Mouse (Mus musculus) CH12.LX (cell line): ENCODE data around the gene Lif.

Experiments
- PAX5 ChIP-seq: IDR thresholded peaks from 2 replicates; pipeline ENCODE4 v1.6.1; 2012; ENCODE audit warnings: low read length, inconsistent platforms, mixed read lengths
- ZC3H11A ChIP-seq: IDR thresholded peaks from 2 replicates; pipeline ENCODE4 v1.6.1; 2012; ENCODE audit warnings: low read depth, mild to moderate bottlenecking, inconsistent platforms, low read length, improper control_type of control experiment

GRCm38 (mm10) chr11:4297753-4298152 lies 40.4 kb downstream of the Lif start:
- TF ChIP-seq PAX5 = no peak
- TF ChIP-seq ZC3H11A = no peak
